Mouse (Mus musculus): ENCODE data around the gene Gm9918. TPM values are rescaled to one million over a fixed set of nuclear protein-coding genes. Genes with fewer than 3 reads are reported as not detected.

The Gm9918 gene
- polyA plus RNA-seq, 1 experiment from 2014 or later: 0.13 TPM

DNA sequence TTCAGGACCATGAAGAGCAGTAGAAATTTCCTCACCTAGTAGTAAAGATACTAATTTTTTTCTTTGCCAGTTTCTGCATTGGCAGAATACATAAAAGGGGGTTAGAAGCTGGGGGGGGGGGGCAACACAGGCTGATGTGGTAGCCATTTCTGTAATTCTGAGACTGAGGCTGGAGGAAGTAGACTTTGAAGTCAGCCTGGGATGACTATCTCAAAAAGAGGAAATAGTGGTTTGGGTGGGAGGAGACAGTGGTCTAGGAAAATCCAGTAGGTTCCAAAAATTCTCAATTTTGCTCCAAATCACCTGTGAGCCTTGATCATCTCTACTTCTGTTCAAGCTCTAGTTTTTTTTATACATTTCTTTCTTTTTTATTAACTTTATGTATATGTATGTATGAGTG, 41.1 kb downstream of the Gm9918 start:
- no peak for ATAC-seq
- Histone ChIP-seq H3K27ac (ENCODE audit: low read length) (no peak overlapping the region), H3K27me3 (replicated peaks; ENCODE audit: control insufficient read depth, insufficient read depth, low read length) (no peaks in the 10 kb centered on the region), H3K4me3 (ENCODE audit: low read length) (no peak overlapping the region), H3K36me3 (ENCODE audit: control insufficient read depth, insufficient read depth, low read length) (peaks cover 16% of the 10 kb centered on the region), H3K9me3 (ENCODE audit: control insufficient read depth, low read length) (no peaks in the 10 kb centered on the region), H3K4me2 (ENCODE audit: low read depth, low read length) (no peak overlapping the region), H3K9ac (ENCODE audit: low read depth, low read length) (no peak overlapping the region), H3K4me1 (ENCODE audit: control insufficient read depth, insufficient read depth, low read length) (0 out of 2 replicates have a peak, but pooled peaks cover 3% of the 10 kb centered on the region)

DNA sequence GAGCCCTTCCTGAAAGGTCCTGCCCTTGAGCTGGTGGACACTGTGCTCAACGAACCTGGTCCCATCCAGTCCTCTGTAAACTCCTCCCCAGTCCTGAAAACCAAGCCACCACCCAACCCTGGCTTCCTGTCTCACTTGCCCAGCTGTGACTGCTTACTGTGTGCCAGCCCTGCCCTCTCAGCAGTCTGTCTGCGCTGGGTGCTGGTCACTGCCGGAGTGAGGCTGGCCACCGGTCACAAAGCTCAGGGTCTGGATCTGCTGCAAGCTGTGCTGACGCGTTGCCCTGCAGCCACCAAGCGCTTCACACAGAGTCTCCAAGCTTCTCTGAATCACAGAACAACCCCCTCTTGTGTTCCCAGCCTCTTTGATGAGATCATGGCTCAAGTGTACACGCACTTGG, 44.9 kb downstream of the Gm9918 start:
- no peaks in the 10 kb centered on the region for H3K27me3 ChIP-seq (replicated peaks; ENCODE audit: control insufficient read depth, insufficient read depth, low read length)
- no peak overlapping the region for H3K4me3 ChIP-seq (ENCODE audit: low read length)
- peaks cover 19% of the 10 kb centered on the region for H3K36me3 ChIP-seq (ENCODE audit: control insufficient read depth, insufficient read depth, low read length)
- no peaks in the 10 kb centered on the region for H3K9me3 ChIP-seq (ENCODE audit: control insufficient read depth, low read length)
- no peak overlapping the region for H3K27ac ChIP-seq (ENCODE audit: low read length)
- no peak overlapping the region for H3K9ac ChIP-seq (ENCODE audit: low read depth, low read length)
- ATAC-seq: no peak
- no peak overlapping the region for H3K4me2 ChIP-seq (ENCODE audit: low read depth, low read length)
- WGBS: 88% methylated on average over 8 of the region's 8 CpGs
- no peaks in the 10 kb centered on the region for H3K4me1 ChIP-seq (ENCODE audit: control insufficient read depth, insufficient read depth, low read length)

DNA sequence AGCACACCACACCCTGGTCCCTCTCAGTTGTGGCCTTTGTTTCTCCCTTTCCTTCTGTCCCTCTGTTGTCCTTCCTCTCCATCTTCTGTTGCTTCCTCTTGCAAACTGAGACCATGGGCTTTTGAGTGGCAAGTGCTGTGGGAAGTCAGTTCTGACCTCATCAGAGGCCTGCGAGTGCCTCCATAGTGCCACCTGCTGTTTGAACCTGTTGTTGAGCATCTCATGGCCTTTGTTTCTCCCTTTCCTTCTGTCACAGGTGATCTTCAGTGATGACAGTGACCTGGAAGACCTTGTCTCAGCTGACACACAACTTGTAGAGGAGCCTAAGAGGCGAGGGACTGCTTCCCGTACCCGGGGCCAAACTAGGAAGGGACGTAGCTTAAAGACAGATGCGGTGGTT, 45.9 kb downstream of the Gm9918 start:
- ATAC-seq: no peak
- Histone ChIP-seq H3K36me3 (ENCODE audit: control insufficient read depth, insufficient read depth, low read length) (peaks cover 20% of the 10 kb centered on the region), H3K27me3 (replicated peaks; ENCODE audit: control insufficient read depth, insufficient read depth, low read length) (no peaks in the 10 kb centered on the region), H3K4me3 (ENCODE audit: low read length) (no peak overlapping the region), H3K4me1 (ENCODE audit: control insufficient read depth, insufficient read depth, low read length) (no peaks in the 10 kb centered on the region), H3K9ac (ENCODE audit: low read depth, low read length) (no peak overlapping the region), H3K4me2 (ENCODE audit: low read depth, low read length) (no peak overlapping the region), H3K9me3 (ENCODE audit: control insufficient read depth, low read length) (no peaks in the 10 kb centered on the region), H3K27ac (ENCODE audit: low read length) (no peak overlapping the region)
- 85% methylated on average over 6 of the region's 6 CpGs for WGBS

Other genes starting within 250 kb of the Gm9918 start
- 353 and 370 TPM in 2 replicates for gene Krt18, start 242.4 kb upstream of the Gm9918 start, polyA plus RNA-seq (2015; fragmentation: Nextera tagmentation; extraction: Ambion mirVana)
- 112 and 117 TPM in 2 replicates for gene Eif4b, start 196.8 kb upstream of the Gm9918 start, polyA plus RNA-seq (2015; fragmentation: Nextera tagmentation; extraction: Ambion mirVana)
- 26.4 and 28.6 TPM in 2 replicates for gene Tns2, start 170.2 kb upstream of the Gm9918 start, polyA plus RNA-seq (2015; fragmentation: Nextera tagmentation; extraction: Ambion mirVana)
- gene Spryd3, start 134.3 kb upstream of the Gm9918 start, polyA plus RNA-seq (2015; fragmentation: Nextera tagmentation; extraction: Ambion mirVana): 27.5 and 28.0 TPM in 2 replicates
- gene Igfbp6, start 126.2 kb upstream of the Gm9918 start, polyA plus RNA-seq (2015; fragmentation: Nextera tagmentation; extraction: Ambion mirVana): 11.8 and 11.9 TPM in 2 replicates
- gene Soat2, start 120.0 kb upstream of the Gm9918 start, polyA plus RNA-seq (2015; fragmentation: Nextera tagmentation; extraction: Ambion mirVana): 25.0 and 31.2 TPM in 2 replicates
- 33.6 and 35.3 TPM in 2 replicates for gene Zfp740, start 67.3 kb upstream of the Gm9918 start, polyA plus RNA-seq (2015; fragmentation: Nextera tagmentation; extraction: Ambion mirVana)
- 33.2 and 38.4 TPM in 2 replicates for gene Csad, start 65.8 kb upstream of the Gm9918 start, polyA plus RNA-seq (2015; fragmentation: Nextera tagmentation; extraction: Ambion mirVana)
- gene Itgb7, start 38.6 kb upstream of the Gm9918 start, polyA plus RNA-seq (2015; fragmentation: Nextera tagmentation; extraction: Ambion mirVana): 9.5 and 10.3 TPM in 2 replicates
- 13.6 and 14.7 TPM in 2 replicates for gene Rarg, start 13.0 kb upstream of the Gm9918 start, polyA plus RNA-seq (2015; fragmentation: Nextera tagmentation; extraction: Ambion mirVana)
- 74.2 and 77.6 TPM in 2 replicates for gene Mfsd5, start 8.9 kb downstream of the Gm9918 start, polyA plus RNA-seq (2015; fragmentation: Nextera tagmentation; extraction: Ambion mirVana)
- 18.0 and 21.1 TPM in 2 replicates for gene Espl1, start 25.7 kb downstream of the Gm9918 start, polyA plus RNA-seq (2015; fragmentation: Nextera tagmentation; extraction: Ambion mirVana)
- gene Pfdn5, start 55.6 kb downstream of the Gm9918 start, polyA plus RNA-seq (2015; fragmentation: Nextera tagmentation; extraction: Ambion mirVana): 280 and 283 TPM in 2 replicates
- 75.3 and 80.9 TPM in 2 replicates for gene Myg1, start 61.1 kb downstream of the Gm9918 start, polyA plus RNA-seq (2015; fragmentation: Nextera tagmentation; extraction: Ambion mirVana)
- gene Aaas, start 80.2 kb downstream of the Gm9918 start, polyA plus RNA-seq (2015; fragmentation: Nextera tagmentation; extraction: Ambion mirVana): 50.6 and 59.1 TPM in 2 replicates
- gene Sp7, start 96.6 kb downstream of the Gm9918 start, polyA plus RNA-seq (2015; fragmentation: Nextera tagmentation; extraction: Ambion mirVana): 0.50 and 0.60 TPM in 2 replicates
- 6.8 and 7.2 TPM in 2 replicates for gene Sp1, start 135.6 kb downstream of the Gm9918 start, polyA plus RNA-seq (2015; fragmentation: Nextera tagmentation; extraction: Ambion mirVana)
- gene Amhr2, start 174.8 kb downstream of the Gm9918 start, polyA plus RNA-seq (2015; fragmentation: Nextera tagmentation; extraction: Ambion mirVana): 0.75 and 0.88 TPM in 2 replicates
- 173 and 182 TPM in 2 replicates for gene Prr13, start 188.5 kb downstream of the Gm9918 start, polyA plus RNA-seq (2015; fragmentation: Nextera tagmentation; extraction: Ambion mirVana)
- gene Pcbp2, start 200.0 kb downstream of the Gm9918 start, polyA plus RNA-seq (2015; fragmentation: Nextera tagmentation; extraction: Ambion mirVana): 138 and 152 TPM in 2 replicates
- gene Gm10337, start 233.2 kb downstream of the Gm9918 start, polyA plus RNA-seq (2015; fragmentation: Nextera tagmentation; extraction: Ambion mirVana): 5.5 TPM in 1 of 2 replicates, not detected in the other
- gene Map3k12, start 246.5 kb downstream of the Gm9918 start, polyA plus RNA-seq (2015; fragmentation: Nextera tagmentation; extraction: Ambion mirVana): 9.2 TPM in 2 replicates
- 91.3 and 105 TPM in 2 replicates for gene Tarbp2, start 247.6 kb downstream of the Gm9918 start, polyA plus RNA-seq (2015; fragmentation: Nextera tagmentation; extraction: Ambion mirVana)

Measured in intestine, embryonic 16.5 days (tissue).